ENCODE assay signal across 8 mouse cellular contexts in genomic region chr9:107298059-107298780, GRCm38 (mm10). TPM values are rescaled to one million over a fixed set of nuclear protein-coding genes. Genes with fewer than 3 reads are reported as not detected.
DNase-seq lines count a peak whose midpoint lies in the region; ATAC-seq and TF ChIP-seq lines count a peak whose summit lies in the region.

No protein-coding gene starts in this region.

- peak overlapping the region; percentile 84 for H3K4me3 ChIP-seq in G1E (ENCODE audit: low read depth, low read length)
- H3K4me3 ChIP-seq in embryonic facial prominence, embryonic 13.5 days = no peak overlapping the region
- no peak overlapping the region for H3K4me3 ChIP-seq in hindbrain, postnatal 0 days (ENCODE audit: low read length)
- H3K4me3 ChIP-seq in liver, embryonic 14.5 days (ENCODE audit: insufficient read depth in 1 of 2, low read depth in 2 of 2, low read length in 2 of 2) = peak overlapping the region; percentile 75 to 91

- no peaks in the 10 kb centered on the region for H3K9me3 ChIP-seq in G1E (replicated peaks)
- H3K9me3 ChIP-seq in embryonic facial prominence, embryonic 13.5 days = no peaks in the 10 kb centered on the region
- no peaks in the 10 kb centered on the region for H3K9me3 ChIP-seq in hindbrain, postnatal 0 days (ENCODE audit: low read length)
- no peaks in the 10 kb centered on the region for H3K9me3 ChIP-seq in liver, embryonic 14.5 days (ENCODE audit: control insufficient read depth, low read length)

- TF ChIP-seq EP300 in liver, embryonic 14.5 days (IDR thresholded peaks at IDR 0.05; ENCODE audit: low read depth) = no peak

- peak overlapping the region; percentile 90 for H3K4me2 ChIP-seq in embryonic facial prominence, embryonic 13.5 days
- peak overlapping the region; percentile 72; the same call in 1 of the 2 replicates for H3K4me2 ChIP-seq in hindbrain, postnatal 0 days (ENCODE audit: low read depth, low read length)
- peak overlapping the region; percentile 84 for H3K4me2 ChIP-seq in liver, embryonic 14.5 days (ENCODE audit: low read depth)

- ATAC-seq in G1E (ENCODE audit: extremely low read depth, insufficient number of reproducible peaks, low FRiP score, poor library complexity, severe bottlenecking) = no peak
- no peak for ATAC-seq in embryonic facial prominence, embryonic 13.5 days (ENCODE audit: insufficient number of reproducible peaks, insufficient read depth, low FRiP score, low TSS enrichment, low read depth)
- ATAC-seq in hindbrain, postnatal 0 days = no peak
- peak; percentile 52 for ATAC-seq in liver, embryonic 14.5 days (ENCODE audit: insufficient read depth)

- no peak for TF ChIP-seq CTCF in G1E (IDR thresholded peaks at IDR 0.05; ENCODE audit: low read depth, low read length)
- no peak for TF ChIP-seq CTCF in hindbrain, postnatal 0 days (IDR thresholded peaks at IDR 0.05; ENCODE audit: low read depth)
- TF ChIP-seq CTCF in liver, embryonic 14.5 days (IDR thresholded peaks at IDR 0.05; ENCODE audit: low read depth) = no peak

- H3K27me3 ChIP-seq in G1E (ENCODE audit: insufficient read depth, low read length) = no peaks in the 10 kb centered on the region; the same call in 1 of the 2 replicates
- H3K27me3 ChIP-seq in embryonic facial prominence, embryonic 13.5 days = peaks cover 5% of the 10 kb centered on the region
- no peaks in the 10 kb centered on the region for H3K27me3 ChIP-seq in hindbrain, postnatal 0 days (ENCODE audit: insufficient read depth, low read length)
- peaks cover 1% of the 10 kb centered on the region; the same call in 1 of the 2 replicates for H3K27me3 ChIP-seq in liver, embryonic 14.5 days (ENCODE audit: control insufficient read depth, insufficient read depth, low read length)

- 75% methylated on average over 8 of the region's 8 CpGs for WGBS in embryonic facial prominence, embryonic 13.5 days
- 76% methylated on average over 8 of the region's 8 CpGs for whole genome bisulfite sequencing in hindbrain, postnatal 0 days
- WGBS in liver, embryonic 14.5 days (ENCODE audit: insufficient replicate concordance) = 57% methylated on average over 8 of the region's 8 CpGs

- H3K36me3 ChIP-seq in G1E (replicated peaks) = peaks cover 56% of the 10 kb centered on the region
- peaks cover 23% of the 10 kb centered on the region for H3K36me3 ChIP-seq in embryonic facial prominence, embryonic 13.5 days
- H3K36me3 ChIP-seq in hindbrain, postnatal 0 days (ENCODE audit: insufficient read depth, low read length) = peaks cover 13% of the 10 kb centered on the region
- peaks cover 15% of the 10 kb centered on the region for H3K36me3 ChIP-seq in liver, embryonic 14.5 days (replicated peaks; ENCODE audit: control insufficient read depth, insufficient read depth, low read depth)

- no peak for DNase-seq in G1E (ENCODE audit: low spot score)
- no peak for DNase-seq in hindbrain, postnatal 0 days (ENCODE audit: low spot score)
- peak; percentile 52 to 81 (median 61) for DNase-seq in liver, embryonic 14.5 days (ENCODE audit: low read depth in 3 of 3, low spot score in 3 of 3)
- DNase-seq in layer of hippocampus, adult 18-20 months (ENCODE audit: low spot score in 2 of 2) = no peak
- DNase-seq in gastrocnemius, postnatal 10 days = no peak
- no peak for DNase-seq in frontal cortex, postnatal 25 days (ENCODE audit: low spot score in 2 of 2)
- DNase-seq in right cerebral cortex, adult 2 months (ENCODE audit: low spot score in 2 of 2) = no peak

- peaks cover 63% of the 10 kb centered on the region for H3K4me1 ChIP-seq in G1E (ENCODE audit: insufficient read depth, low read depth, low read length)
- H3K4me1 ChIP-seq in embryonic facial prominence, embryonic 13.5 days = peaks cover 28% of the 10 kb centered on the region
- no peaks in the 10 kb centered on the region; the same call in 1 of the 2 replicates for H3K4me1 ChIP-seq in hindbrain, postnatal 0 days (ENCODE audit: insufficient read depth, low read length)
- H3K4me1 ChIP-seq in liver, embryonic 14.5 days (replicated peaks; ENCODE audit: control insufficient read depth in 2 of 2, insufficient read depth in 2 of 2, low read length in 1 of 2) = peaks cover 36 to 56% of the 10 kb centered on the region in 2 experiments

- H3K9ac ChIP-seq in embryonic facial prominence, embryonic 13.5 days = no peak overlapping the region
- no peak overlapping the region for H3K9ac ChIP-seq in hindbrain, postnatal 0 days (replicated peaks; ENCODE audit: low read length)
- peak overlapping the region; percentile 91 for H3K9ac ChIP-seq in liver, embryonic 14.5 days (replicated peaks)

- H3K27ac ChIP-seq in embryonic facial prominence, embryonic 13.5 days = no peak overlapping the region
- no peak overlapping the region for H3K27ac ChIP-seq in hindbrain, postnatal 0 days
- H3K27ac ChIP-seq in liver, embryonic 14.5 days = peak overlapping the region; percentile 68

RNA-seq across cellular contexts. Expression of gene Cish, which starts 2.4 kb away (rescaled TPM):
- total RNA-seq in G1E (2014; fragmentation: Nextera tagmentation) (106 TPM in 2 replicates), G1E (2017) (22.1 and 24.7 TPM in 2 replicates)
- polyA plus RNA-seq in G1E (2012) = 151 and 158 TPM in 2 replicates
- 9.3 and 12.4 TPM in 2 replicates for polyA plus RNA-seq in embryonic facial prominence, embryonic 13.5 days (2015; fragmentation: Nextera tagmentation; extraction: Ambion mirVana)
- total RNA-seq in hindbrain, postnatal 0 days (2014; rRNA removed) = 2.8 and 5.3 TPM in 2 replicates
- 8.6 and 8.8 TPM in 2 replicates for polyA plus RNA-seq in hindbrain, postnatal 0 days (2015; fragmentation: Nextera tagmentation; extraction: Ambion mirVana)
- polyA plus RNA-seq in liver, embryonic 14.5 days (2012; rRNA removed) = 2.8 and 3.3 TPM in 2 replicates
- 4.9 and 6.0 TPM in 2 replicates for polyA plus RNA-seq in liver, embryonic 14.5 days (2014; fragmentation: Nextera tagmentation; extraction: Ambion mirVana)
- 1 to 10 TPM; 3.0 to 6.3 TPM for total RNA-seq in layer of hippocampus, adult 18-20 months (2021)
- 10 to 100 TPM in 1 of 2 experiments, 1 to 10 TPM in 1; 6.7 to 16.8 TPM for total RNA-seq in gastrocnemius, postnatal 10 days (2021)

RNA-seq across cellular contexts. Expression of gene Mapkapk3, which starts 8.5 kb away (rescaled TPM):
- 41.5 and 66.3 TPM in 2 replicates for total RNA-seq in G1E (2014; fragmentation: Nextera tagmentation)
- 99.8 and 115 TPM in 2 replicates for total RNA-seq in G1E (2017)
- 60.1 and 72.6 TPM in 2 replicates for polyA plus RNA-seq in G1E (2012)
- polyA plus RNA-seq in embryonic facial prominence, embryonic 13.5 days (2015; fragmentation: Nextera tagmentation; extraction: Ambion mirVana) = 7.6 and 10.7 TPM in 2 replicates
- total RNA-seq in hindbrain, postnatal 0 days (2014; rRNA removed) = 3.5 and 3.8 TPM in 2 replicates
- polyA plus RNA-seq in hindbrain, postnatal 0 days (2015; fragmentation: Nextera tagmentation; extraction: Ambion mirVana) = 2.6 and 3.0 TPM in 2 replicates
- 5.1 and 6.2 TPM in 2 replicates for polyA plus RNA-seq in liver, embryonic 14.5 days (2012; rRNA removed)
- polyA plus RNA-seq in liver, embryonic 14.5 days (2014; fragmentation: Nextera tagmentation; extraction: Ambion mirVana) = 7.3 and 8.0 TPM in 2 replicates
- 1 to 10 TPM; 1.8 to 2.2 TPM for total RNA-seq in layer of hippocampus, adult 18-20 months (2021)
- total RNA-seq in gastrocnemius, postnatal 10 days (2021) = 10 to 100 TPM; 11.0 to 14.4 TPM

RNA-seq across cellular contexts. Expression of gene Hemk1, which starts 39.9 kb away (rescaled TPM):
- total RNA-seq in G1E (2014; fragmentation: Nextera tagmentation) = 29.6 and 42.6 TPM in 2 replicates
- 35.6 and 48.6 TPM in 2 replicates for total RNA-seq in G1E (2017)
- polyA plus RNA-seq in G1E (2012) = 9.4 and 11.0 TPM in 2 replicates
- polyA plus RNA-seq in embryonic facial prominence, embryonic 13.5 days (2015; fragmentation: Nextera tagmentation; extraction: Ambion mirVana) = 11.4 and 12.1 TPM in 2 replicates
- 14.8 and 18.1 TPM in 2 replicates for total RNA-seq in hindbrain, postnatal 0 days (2014; rRNA removed)
- polyA plus RNA-seq in hindbrain, postnatal 0 days (2015; fragmentation: Nextera tagmentation; extraction: Ambion mirVana) = 13.6 and 16.4 TPM in 2 replicates
- 3.1 and 3.3 TPM in 2 replicates for polyA plus RNA-seq in liver, embryonic 14.5 days (2012; rRNA removed)
- 2.2 and 3.5 TPM in 2 replicates for polyA plus RNA-seq in liver, embryonic 14.5 days (2014; fragmentation: Nextera tagmentation; extraction: Ambion mirVana)
- total RNA-seq in layer of hippocampus, adult 18-20 months (2021) = 10 to 100 TPM; 14.5 to 14.9 TPM
- total RNA-seq in gastrocnemius, postnatal 10 days (2021) = 10 to 100 TPM; 12.8 to 14.4 TPM

RNA-seq across cellular contexts. Expression of gene 6430571L13Rik, which starts 42.2 kb away (rescaled TPM):
- total RNA-seq in G1E (2014; fragmentation: Nextera tagmentation) = 1.3 TPM in 1 of 2 replicates, not detected in the other
- total RNA-seq in G1E (2017) = 0.64 and 0.76 TPM in 2 replicates
- polyA plus RNA-seq in G1E (2012) = 0.29 and 0.46 TPM in 2 replicates
- polyA plus RNA-seq in embryonic facial prominence, embryonic 13.5 days (2015; fragmentation: Nextera tagmentation; extraction: Ambion mirVana) = 1.2 and 1.5 TPM in 2 replicates
- total RNA-seq in hindbrain, postnatal 0 days (2014; rRNA removed) = 12.5 and 27.7 TPM in 2 replicates
- 10.9 and 11.2 TPM in 2 replicates for polyA plus RNA-seq in hindbrain, postnatal 0 days (2015; fragmentation: Nextera tagmentation; extraction: Ambion mirVana)
- 0.05 and 0.07 TPM in 2 replicates for polyA plus RNA-seq in liver, embryonic 14.5 days (2012; rRNA removed)
- 0.20 TPM in 1 of 2 replicates, not detected in the other for polyA plus RNA-seq in liver, embryonic 14.5 days (2014; fragmentation: Nextera tagmentation; extraction: Ambion mirVana)
- total RNA-seq in layer of hippocampus, adult 18-20 months (2021) = 1 to 10 TPM; 2.5 to 3.2 TPM
- 10 to 100 TPM; 29.4 to 54.7 TPM for total RNA-seq in gastrocnemius, postnatal 10 days (2021)

Comparison
In these comparisons a context has a peak if more than half of its experiments do, and no peak if none do; other contexts are left out.
1. DNase-seq: peak in liver, embryonic 14.5 days (3 of 3); none in G1E (single experiment), hindbrain, postnatal 0 days (single experiment), layer of hippocampus, adult 18-20 months (0 of 2), gastrocnemius, postnatal 10 days (single experiment), frontal cortex, postnatal 25 days (0 of 2) and right cerebral cortex, adult 2 months (0 of 2).
2. H3K4me3 ChIP-seq: peak in G1E (single experiment) and liver, embryonic 14.5 days (2 of 2); none in embryonic facial prominence, embryonic 13.5 days (single experiment) and hindbrain, postnatal 0 days (single experiment).
3. Peak in every context shown above with its lines, with median percentiles within 50 percentile points of each other: H3K4me2 ChIP-seq.